Comparison of ENCODE assay signal across 10 mouse cellular contexts in genomic region chr12:102616843-102617519, GRCm38 (mm10).
DNase-seq lines count a peak whose midpoint lies in the region; ATAC-seq and TF ChIP-seq lines count a peak whose summit lies in the region.
"Had no signal": no experiment of that assay in that cellular context is flagged by ENCODE, and none has a peak within 500 bp of the region (broad histone marks: within the 10 kb centered on the region; RNA-seq: fewer than 3 reads in every experiment).

No protein-coding gene starts in this region.

- WGBS in kidney, postnatal 0 days, result 42% methylated on average over 7 of the region's 7 CpGs
- WGBS in intestine, embryonic 14.5 days, result 59% methylated on average over 7 of the region's 7 CpGs

- H3K36me3 ChIP-seq in kidney, postnatal 0 days (ENCODE audit: insufficient read depth, low read length), result no peaks in the 10 kb centered on the region
- H3K36me3 ChIP-seq in E14TG2a.4 (ENCODE audit: insufficient read depth, low read length), result peaks cover 79% of the 10 kb centered on the region
- H3K36me3 ChIP-seq in intestine, embryonic 14.5 days (ENCODE audit: control insufficient read depth, insufficient read depth, low read length), result no peaks in the 10 kb centered on the region

- H3K9me3 ChIP-seq in kidney, postnatal 0 days (replicated peaks; ENCODE audit: low read length), result no peaks in the 10 kb centered on the region
- no peaks in the 10 kb centered on the region for H3K9me3 ChIP-seq in E14TG2a.4 (ENCODE audit: low read length)
- no peaks in the 10 kb centered on the region for H3K9me3 ChIP-seq in intestine, embryonic 14.5 days (ENCODE audit: control insufficient read depth, low read length)

- H3K4me1 ChIP-seq in kidney, postnatal 0 days (replicated peaks; ENCODE audit: insufficient read depth, low read length), result peaks cover 9% of the 10 kb centered on the region; the same call in 1 of the 2 replicates
- H3K4me1 ChIP-seq in E14TG2a.4 (replicated peaks; ENCODE audit: low read depth, low read length), result peaks cover 54% of the 10 kb centered on the region
- H3K4me1 ChIP-seq in intestine, embryonic 14.5 days (replicated peaks; ENCODE audit: control insufficient read depth, insufficient read depth, low read length), result peaks cover 9% of the 10 kb centered on the region; the same call in 1 of the 2 replicates

- no peak overlapping the region for H3K4me3 ChIP-seq in kidney, postnatal 0 days (replicated peaks; ENCODE audit: low read depth, low read length)
- H3K4me3 ChIP-seq in E14TG2a.4 (replicated peaks; ENCODE audit: low read length), result no peak overlapping the region
- H3K4me3 ChIP-seq in intestine, embryonic 14.5 days (ENCODE audit: low read depth, low read length), result no peak overlapping the region

- H3K9ac ChIP-seq in kidney, postnatal 0 days (ENCODE audit: low read depth, low read length), result no peak overlapping the region
- H3K9ac ChIP-seq in intestine, embryonic 14.5 days (ENCODE audit: low read length), result no peak overlapping the region

- peak; percentile 62 for TF ChIP-seq CTCF in kidney, postnatal 0 days (IDR thresholded peaks at IDR 0.05; ENCODE audit: low read depth)
- TF ChIP-seq CTCF in E14TG2a.4 (conservative IDR thresholded peaks at IDR 0.05; ENCODE audit: low read length), result peak; percentile 23; the same call in 1 of the 2 replicates

- no peaks in the 10 kb centered on the region for H3K27me3 ChIP-seq in kidney, postnatal 0 days (ENCODE audit: insufficient read depth, low read length)
- no peaks in the 10 kb centered on the region for H3K27me3 ChIP-seq in E14TG2a.4 (ENCODE audit: insufficient read depth, low read length)
- H3K27me3 ChIP-seq in intestine, embryonic 14.5 days (replicated peaks; ENCODE audit: control insufficient read depth, insufficient read depth, low read length), result no peaks in the 10 kb centered on the region

- peak; percentile 58; the same call in 1 of the 2 replicates for ATAC-seq in kidney, postnatal 0 days (replicated peaks; ENCODE audit: low FRiP score, low read depth)
- ATAC-seq in intestine, embryonic 14.5 days (replicated peaks; ENCODE audit: low FRiP score, low TSS enrichment, low read depth), result peak; percentile 44; the same call in 1 of the 2 replicates
- ATAC-seq: activated CD4-positive, CD25-positive, alpha-beta regulatory T cell, adult 4 months had no signal

- peak; percentile 42 for DNase-seq in cerebellum, adult 9-10 months
- DNase-seq in cerebellum, postnatal 14 days, result no peak
- no peak for DNase-seq in kidney, postnatal 0 days (ENCODE audit: low spot score)
- DNase-seq in kidney, postnatal 10 days, result no peak
- no peak for DNase-seq in intestine, embryonic 14.5 days (ENCODE audit: low spot score)
- no peak for DNase-seq in urinary bladder, postnatal 25 days (ENCODE audit: low spot score)
- DNase-seq in testis, postnatal 14 days (ENCODE audit: low spot score), result no peak
- DNase-seq: heart, postnatal 10 days had no signal

- no peak overlapping the region for H3K27ac ChIP-seq in kidney, postnatal 0 days
- H3K27ac ChIP-seq in intestine, embryonic 14.5 days (ENCODE audit: low read depth), result no peak overlapping the region

- no peak overlapping the region for H3K4me2 ChIP-seq in kidney, postnatal 0 days (ENCODE audit: low read length)
- no peak overlapping the region for H3K4me2 ChIP-seq in intestine, embryonic 14.5 days (ENCODE audit: low read length)
